Mouse (Mus musculus): ENCODE data around the gene Cers3.

Cers3 gene

DNA sequence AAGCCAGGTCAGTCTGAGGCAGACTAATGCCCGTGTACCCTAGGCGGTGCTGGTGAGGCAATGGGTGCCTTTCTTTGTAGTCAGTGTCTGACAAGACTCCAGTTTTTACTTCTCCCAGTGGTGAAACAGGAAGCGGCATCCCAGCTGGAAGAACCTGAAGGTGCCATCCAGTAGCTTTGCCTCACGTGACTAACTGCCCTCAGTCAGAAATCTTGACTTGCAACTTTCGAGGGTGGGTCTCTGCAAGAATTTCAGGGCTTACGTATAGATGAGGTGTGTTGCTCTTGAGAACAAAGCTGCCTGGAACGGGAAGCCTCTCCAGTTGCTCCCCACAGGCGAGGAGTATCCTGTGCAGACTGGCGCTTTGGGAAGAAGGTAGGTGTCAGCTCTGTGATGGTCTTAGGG lies at the start of gene Cers3:
Gene Cers3, plus strand, starts transcription at position 128 of the 405 bp plus-strand sequence.
- no peak for DNase-seq (ENCODE audit: low spot score)

DNA sequence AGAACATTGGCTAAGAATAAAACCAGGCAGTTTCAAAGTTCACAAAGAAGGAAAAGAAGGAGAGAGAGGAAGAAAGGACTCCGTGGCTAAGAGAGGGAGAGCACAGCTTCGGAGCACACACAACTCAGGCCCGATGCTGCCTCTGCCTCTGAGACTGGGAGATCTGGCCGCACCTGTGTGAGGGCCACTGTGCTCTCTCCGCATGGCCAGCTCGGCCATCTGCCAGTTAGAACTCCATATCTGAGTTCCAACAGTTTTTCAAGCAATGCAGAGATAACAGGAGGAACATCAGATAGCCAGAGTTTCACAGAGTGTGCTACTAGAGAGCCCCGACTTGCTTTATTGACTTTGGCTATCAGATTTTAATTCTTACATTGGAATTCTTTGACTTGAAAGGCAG lies 48.8 kb upstream of the Cers3 start:
- DNase-seq (ENCODE audit: low spot score): no peak

- no peak for DNase-seq (ENCODE audit: low spot score)
Observed at GRCm38 (mm10) chr7:66702721-66703120, 40.6 kb upstream of the Cers3 start.

GRCm38 (mm10) chr7:66704631-66705030 lies 38.7 kb upstream of the Cers3 start:
- DNase-seq (ENCODE audit: low spot score): no peak

DNA sequence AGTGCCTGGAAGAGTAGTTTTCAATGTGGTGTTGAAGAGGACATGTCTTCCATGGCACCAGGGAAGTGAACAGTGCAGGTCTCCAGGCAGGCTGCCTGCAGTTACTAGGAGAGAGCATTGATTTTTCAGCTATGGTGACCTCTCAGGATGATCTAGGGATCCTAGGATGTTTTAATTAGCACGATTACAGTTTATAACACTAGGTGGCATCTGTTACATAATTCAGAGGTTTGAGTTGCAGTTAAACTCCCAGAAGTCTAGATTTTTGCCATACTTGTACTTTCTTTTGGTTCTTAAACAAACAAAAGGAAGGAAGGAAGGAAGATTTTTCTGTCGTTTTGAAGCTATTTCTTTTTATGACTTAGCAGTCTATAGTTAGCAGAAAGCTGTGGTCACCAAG lies 32.1 kb upstream of the Cers3 start:
- no peak for DNase-seq (ENCODE audit: low spot score)

DNA sequence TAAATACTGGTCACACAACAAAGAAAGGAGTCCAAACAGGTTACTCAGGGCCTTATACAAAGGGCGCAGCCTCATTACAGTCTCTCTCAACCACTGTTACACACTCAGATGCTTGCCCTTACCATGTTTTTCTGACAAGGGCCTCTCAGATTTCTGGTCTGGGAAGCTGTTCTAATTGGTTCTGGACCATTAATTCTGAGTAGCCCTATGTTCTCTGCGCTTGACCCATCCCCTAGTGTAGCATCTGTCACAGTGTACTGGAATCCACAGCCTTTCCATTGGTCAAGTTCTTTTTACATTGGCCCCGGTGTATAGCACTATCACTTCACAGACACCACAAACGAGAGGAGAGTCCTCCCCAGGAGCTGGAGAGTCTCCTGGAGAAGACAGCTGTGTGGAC lies 18.8 kb upstream of the Cers3 start:
- DNase-seq (ENCODE audit: low spot score): no peak

DNA sequence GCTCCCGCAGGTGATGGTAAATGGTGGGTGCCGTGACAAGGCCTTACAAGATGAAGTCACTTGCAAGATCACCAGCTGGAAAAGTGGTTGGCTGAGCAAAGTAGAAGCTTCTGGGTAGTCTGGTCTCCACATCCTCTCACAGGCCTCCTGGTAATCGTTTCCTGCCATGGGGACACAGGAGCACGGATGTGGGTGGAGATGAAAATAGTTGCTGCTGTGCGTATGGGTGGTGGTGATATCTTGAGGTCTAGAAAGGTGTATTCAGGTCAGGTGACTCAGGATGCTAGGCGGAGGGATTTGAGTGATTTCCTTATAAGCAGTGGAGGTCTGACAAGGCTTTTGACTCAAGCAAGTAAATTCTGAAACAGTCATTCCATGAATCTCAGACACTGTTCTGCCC lies 18.4 kb upstream of the Cers3 start:
- DNase-seq (ENCODE audit: low spot score): no peak

GRCm38 (mm10) chr7:66728072-66728471 lies 15.2 kb upstream of the Cers3 start:
- no peak for DNase-seq (ENCODE audit: low spot score)

GRCm38 (mm10) chr7:66729232-66729631 lies 14.1 kb upstream of the Cers3 start:
- no peak for DNase-seq (ENCODE audit: low spot score)

GRCm38 (mm10) chr7:66733431-66733830 lies 9.9 kb upstream of the Cers3 start:
- DNase-seq (ENCODE audit: low spot score): no peak

- no peak for DNase-seq (ENCODE audit: low spot score)
Observed at GRCm38 (mm10) chr7:66733882-66734281, 9.4 kb upstream of the Cers3 start.

DNA sequence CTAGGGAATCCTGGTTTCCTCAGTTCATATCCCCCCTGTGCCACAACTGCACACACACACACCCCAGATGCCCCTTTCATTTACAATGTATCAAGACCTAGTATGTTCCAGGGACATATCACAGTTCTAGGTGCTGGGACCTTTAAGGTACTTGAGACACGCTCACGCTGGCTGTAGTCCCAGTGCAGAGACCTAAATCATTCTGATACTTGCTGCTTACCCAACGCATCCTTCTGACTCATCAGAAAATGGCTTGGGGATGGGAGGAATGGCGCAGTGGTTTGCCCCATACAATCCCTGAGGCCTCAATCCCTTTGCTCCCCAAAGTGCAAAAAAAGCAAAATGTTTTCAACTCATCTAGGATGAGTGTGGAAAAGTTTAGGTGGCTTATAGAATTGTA lies 8.8 kb upstream of the Cers3 start:
- no peak for DNase-seq (ENCODE audit: low spot score)

GRCm38 (mm10) chr7:66734993-66735392 lies 8.3 kb upstream of the Cers3 start:
- DNase-seq (ENCODE audit: low spot score): no peak

DNA sequence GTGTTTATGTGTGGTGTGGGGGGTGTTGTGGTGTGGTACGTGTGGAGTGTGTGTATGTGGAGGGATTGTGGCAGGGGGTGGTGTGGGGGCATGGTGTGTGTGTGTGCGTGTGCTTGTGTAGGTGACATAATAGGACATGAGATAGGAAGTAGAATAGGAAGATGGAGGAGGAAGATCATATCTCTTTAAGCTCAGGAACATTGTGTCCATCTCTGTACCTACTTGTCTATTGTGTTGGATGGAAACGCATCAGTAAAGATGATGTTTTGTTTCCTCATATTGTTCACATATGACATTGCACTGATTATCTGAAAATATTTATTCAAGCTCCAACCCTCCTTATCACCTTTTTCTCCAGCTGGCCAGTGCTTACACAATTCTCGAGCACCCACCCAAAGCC lies 5.9 kb upstream of the Cers3 start:
- DNase-seq (ENCODE audit: low spot score): no peak

DNA sequence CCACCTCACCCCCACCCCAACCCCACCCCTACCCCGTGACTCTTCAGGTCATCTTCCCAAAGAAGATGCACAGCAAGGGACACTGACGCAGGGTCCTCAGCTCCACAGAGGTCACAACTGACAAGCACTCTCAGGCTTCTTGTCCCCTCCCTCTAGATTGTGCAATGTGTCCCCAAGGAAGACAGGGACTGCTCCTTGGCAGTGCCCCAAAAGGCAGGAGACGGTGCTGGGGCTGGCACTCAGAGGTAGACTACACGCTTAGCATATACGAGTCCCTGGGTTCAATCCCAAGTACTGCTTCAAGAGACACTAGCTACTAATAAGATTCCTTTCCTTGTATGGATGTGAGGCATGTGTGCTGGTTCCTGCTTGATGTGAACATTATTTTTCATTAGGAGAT lies 2.3 kb upstream of the Cers3 start:
- no peak for DNase-seq (ENCODE audit: low spot score)

- DNase-seq (ENCODE audit: low spot score): no peak
Observed at GRCm38 (mm10) chr7:66741412-66741811, 1.9 kb upstream of the Cers3 start.

GRCm38 (mm10) chr7:66746972-66747371 lies 3.7 kb downstream of the Cers3 start:
- no peak for DNase-seq (ENCODE audit: low spot score)

DNA sequence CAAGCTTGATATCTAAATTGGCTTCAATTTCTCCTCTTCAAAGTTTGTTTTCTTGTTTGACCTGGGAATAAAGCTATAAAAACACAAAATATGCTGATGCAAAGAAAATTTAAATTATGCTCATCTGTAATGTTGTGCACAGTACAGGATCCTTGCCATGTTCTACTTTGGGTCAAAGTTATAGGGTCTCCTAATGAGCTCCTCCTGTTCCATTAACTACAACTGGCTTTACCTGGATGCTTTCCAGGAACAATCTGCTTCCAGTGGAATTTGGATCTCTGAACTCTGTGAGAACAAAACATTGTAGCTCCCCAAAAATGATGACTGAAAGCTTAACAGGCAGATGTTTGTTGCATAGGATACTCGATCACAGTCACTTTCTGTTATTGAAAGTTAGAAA lies 6.7 kb downstream of the Cers3 start:
- DNase-seq (ENCODE audit: low spot score): no peak

GRCm38 (mm10) chr7:66753816-66754215 lies 10.5 kb downstream of the Cers3 start:
- DNase-seq (ENCODE audit: low spot score): no peak

GRCm38 (mm10) chr7:66755611-66756010 lies 12.3 kb downstream of the Cers3 start:
- DNase-seq (ENCODE audit: low spot score): no peak

DNA sequence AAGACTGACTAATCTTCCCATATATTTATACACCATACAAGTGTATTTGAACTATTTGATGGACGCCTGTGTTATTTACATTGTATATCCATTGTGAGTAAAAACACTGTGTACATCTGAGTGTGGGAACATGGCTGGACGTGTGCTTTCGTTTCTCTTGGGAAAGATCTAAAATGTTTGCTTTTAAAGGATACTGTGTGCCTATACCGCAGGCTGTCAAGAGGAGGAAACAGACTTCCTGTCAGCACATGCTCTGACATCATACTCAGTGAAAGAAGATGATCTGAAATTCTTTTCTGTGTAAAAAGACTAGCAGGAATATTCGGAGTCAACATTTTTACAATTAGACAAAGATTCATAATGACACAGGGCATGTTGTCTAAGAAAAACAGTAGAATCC lies 26.6 kb downstream of the Cers3 start:
- no peak for DNase-seq (ENCODE audit: low spot score)

GRCm38 (mm10) chr7:66770706-66771105 lies 27.4 kb downstream of the Cers3 start:
- DNase-seq (ENCODE audit: low spot score): no peak

- no peak for DNase-seq (ENCODE audit: low spot score)
Observed at GRCm38 (mm10) chr7:66771252-66771651, 27.9 kb downstream of the Cers3 start.

GRCm38 (mm10) chr7:66779411-66779810 lies 36.1 kb downstream of the Cers3 start:
- DNase-seq (ENCODE audit: low spot score): no peak
